Mouse (Mus musculus): ENCODE measurements around the gene Sema4b. TPM values are rescaled to one million over a fixed set of nuclear protein-coding genes. Genes with fewer than 3 reads are reported as not detected.

Sema4b gene
- polyA plus RNA-seq, 1 experiment from 2014 or later, result 11.9 TPM

- Histone ChIP-seq H3K27me3 (ENCODE audit: insufficient read depth, low read length) (no peaks in the 10 kb centered on the region), H3K27ac (ENCODE audit: low read depth) (no peak overlapping the region; the same call in 1 of the 2 replicates), H3K4me1 (ENCODE audit: insufficient read depth) (peaks cover 28% of the 10 kb centered on the region), H3K4me3 (ENCODE audit: low read depth, low read length) (no peak overlapping the region), H3K9me3 (ENCODE audit: low read depth, low read length) (no peaks in the 10 kb centered on the region), H3K4me2 (no peak overlapping the region), H3K36me3 (ENCODE audit: insufficient read depth) (no peaks in the 10 kb centered on the region), H3K9ac (no peak overlapping the region)
- TF ChIP-seq CTCF (IDR thresholded peaks at IDR 0.05; ENCODE audit: low read depth), result no peak
- ATAC-seq (ENCODE audit: insufficient read depth) (no peak), DNase-seq (peak; percentile 55)
- WGBS, result 53% methylated on average over 11 of the region's 11 CpGs
Measured at GRCm38 (mm10) chr7:80189147-80189933, 2.7 kb downstream of the Sema4b start.

DNA sequence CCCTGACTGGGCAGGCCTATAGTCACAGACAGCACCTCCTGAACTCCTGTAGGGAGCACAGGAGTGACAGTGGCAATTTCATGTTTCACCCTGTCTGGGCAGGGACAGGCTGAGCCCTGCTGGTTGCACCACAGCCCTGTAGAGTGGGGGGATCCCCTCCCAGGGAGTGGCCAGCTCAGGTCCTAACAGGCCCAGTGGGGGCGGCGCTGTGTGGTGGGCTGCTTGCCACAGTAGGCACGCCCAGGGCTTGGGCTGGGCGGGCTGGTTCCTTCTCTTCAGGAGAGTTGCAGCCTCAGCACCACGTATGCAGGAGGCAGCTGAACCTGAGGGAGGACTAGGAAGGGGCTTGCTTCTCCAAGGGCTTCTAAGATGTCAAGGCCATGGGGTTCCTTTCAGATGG lies 4.8 kb downstream of the Sema4b start:
- Histone ChIP-seq H3K9ac (no peak overlapping the region), H3K36me3 (ENCODE audit: insufficient read depth) (no peaks in the 10 kb centered on the region), H3K4me2 (no peak overlapping the region), H3K9me3 (ENCODE audit: low read depth, low read length) (no peaks in the 10 kb centered on the region), H3K27ac (ENCODE audit: low read depth) (peak overlapping the region; percentile 77; the same call in 1 of the 2 replicates), H3K27me3 (ENCODE audit: insufficient read depth, low read length) (no peaks in the 10 kb centered on the region), H3K4me1 (ENCODE audit: insufficient read depth) (peaks cover 24% of the 10 kb centered on the region), H3K4me3 (ENCODE audit: low read depth, low read length) (no peak overlapping the region)
- ATAC-seq (ENCODE audit: insufficient read depth) (peak; percentile 16; the same call in 1 of the 2 replicates), DNase-seq (peak; percentile 36)
- no peak for TF ChIP-seq CTCF (IDR thresholded peaks at IDR 0.05; ENCODE audit: low read depth)
- WGBS, result 61% methylated on average over 5 of the region's 5 CpGs

DNA sequence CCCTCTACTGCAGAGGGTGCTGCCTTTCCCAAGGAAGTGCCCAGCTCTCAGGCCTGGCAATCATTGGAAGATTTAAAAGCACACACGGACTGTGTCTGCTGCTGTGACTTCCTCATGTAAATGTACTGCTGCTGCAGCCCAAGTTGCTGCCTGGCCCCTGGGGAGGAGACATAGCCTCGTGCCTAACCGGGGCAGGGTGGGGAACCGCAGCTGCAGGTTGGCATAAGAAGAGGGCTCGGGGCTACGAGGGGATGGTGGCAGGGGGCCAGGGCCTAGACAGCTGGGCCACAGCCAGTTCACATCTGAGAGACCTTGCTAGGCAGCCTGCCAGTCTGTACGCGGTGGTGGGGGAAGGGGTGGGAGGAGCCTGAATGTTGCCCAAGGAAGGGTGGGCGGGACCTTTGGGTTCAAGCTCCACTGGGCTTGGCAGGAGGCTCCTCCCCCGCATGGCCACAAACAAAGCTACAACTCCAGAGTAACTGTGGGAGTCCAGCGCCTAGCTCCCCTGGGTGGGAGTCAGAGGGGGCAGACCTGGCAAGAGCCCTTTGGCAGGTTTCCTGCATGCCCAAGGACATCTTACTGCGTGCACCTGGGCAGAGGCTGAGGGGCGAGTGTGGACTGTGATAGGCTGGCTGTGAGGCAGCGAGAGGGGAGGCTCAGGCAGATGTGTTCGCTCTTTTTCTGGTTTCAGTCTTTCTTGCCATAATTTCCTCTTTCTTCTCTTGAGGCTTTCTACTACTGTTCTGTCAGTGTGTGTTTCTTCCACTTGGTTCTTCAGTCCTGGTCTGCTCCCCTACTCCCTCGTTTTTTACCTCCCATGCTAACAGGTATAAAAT lies 5.8 kb downstream of the Sema4b start:
- peak overlapping the region; percentile 24 for H3K9ac ChIP-seq
- H3K4me1 ChIP-seq (ENCODE audit: insufficient read depth), result peaks cover 24% of the 10 kb centered on the region
- DNase-seq (peak; percentile 93), ATAC-seq (ENCODE audit: insufficient read depth) (peak; percentile 85)
- WGBS, result 11% methylated on average over 16 of the region's 16 CpGs
- TF ChIP-seq CTCF (IDR thresholded peaks at IDR 0.05; ENCODE audit: low read depth), result no peak
- H3K9me3 ChIP-seq (ENCODE audit: low read depth, low read length), result no peaks in the 10 kb centered on the region
- peak overlapping the region; percentile 29 for H3K4me3 ChIP-seq (ENCODE audit: low read depth, low read length)
- no peaks in the 10 kb centered on the region for H3K36me3 ChIP-seq (ENCODE audit: insufficient read depth)
- H3K27ac ChIP-seq (ENCODE audit: low read depth), result peak overlapping the region; percentile 77
- peak overlapping the region; percentile 65 for H3K4me2 ChIP-seq
- no peaks in the 10 kb centered on the region for H3K27me3 ChIP-seq (ENCODE audit: insufficient read depth, low read length)

DNA sequence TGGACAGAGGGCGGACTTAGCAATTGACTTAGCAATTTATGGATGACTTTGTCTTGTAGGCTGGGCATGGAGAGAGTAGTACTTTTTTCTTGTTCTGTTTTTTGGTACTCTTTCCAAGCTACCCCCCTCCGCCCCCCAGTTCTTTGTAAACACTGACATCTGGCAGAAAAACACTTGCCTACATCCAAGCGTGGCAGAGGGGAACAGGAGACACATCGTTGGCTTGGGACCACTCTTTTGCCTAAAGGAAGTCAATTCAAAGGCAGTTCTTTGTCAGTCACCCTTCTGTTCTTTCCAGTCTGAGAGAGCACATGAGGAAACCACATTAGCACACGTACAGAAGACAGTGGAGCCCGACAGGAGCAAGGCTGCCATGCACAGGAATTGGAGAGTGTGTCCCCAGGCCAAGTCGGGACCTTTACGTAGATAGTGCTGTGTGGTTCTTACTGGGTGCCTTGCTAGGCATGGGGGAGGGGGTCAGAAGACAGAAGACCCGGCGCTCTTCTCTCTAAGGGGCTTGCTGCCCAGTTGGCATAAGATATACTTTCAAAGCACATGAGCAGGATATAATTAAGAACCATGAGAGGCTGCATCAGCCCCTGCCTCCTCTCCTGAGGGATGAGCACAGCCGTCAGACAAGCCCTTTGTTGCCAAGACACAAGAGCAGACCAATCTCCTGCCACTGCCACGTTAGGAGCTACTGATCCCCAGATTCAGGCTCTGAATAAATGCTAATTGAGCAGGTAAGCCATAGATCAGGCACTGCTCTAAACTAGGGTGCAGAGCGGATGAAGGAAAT lies 7.5 kb downstream of the Sema4b start:
- 0 out of 2 replicates have a peak overlapping the region, but pooled peaks have one; percentile 25 for H3K27ac ChIP-seq (ENCODE audit: low read depth)
- 67% methylated on average over 13 of the region's 13 CpGs for WGBS

GRCm38 (mm10) chr7:80195146-80195545 lies 8.5 kb downstream of the Sema4b start:
- H3K4me1 ChIP-seq (ENCODE audit: insufficient read depth), result peaks cover 29% of the 10 kb centered on the region
- 90% methylated on average over 5 of the region's 5 CpGs for WGBS
- no peak for TF ChIP-seq CTCF (IDR thresholded peaks at IDR 0.05; ENCODE audit: low read depth)

More for the DNA sequence above, 7.5 kb downstream of the Sema4b start:
- no peaks in the 10 kb centered on the region for H3K27me3 ChIP-seq (ENCODE audit: insufficient read depth, low read length)
- H3K4me1 ChIP-seq (ENCODE audit: insufficient read depth), result peaks cover 22% of the 10 kb centered on the region
- H3K4me3 ChIP-seq (ENCODE audit: low read depth, low read length), result no peak overlapping the region
- no peak overlapping the region for H3K9ac ChIP-seq
- DNase-seq (peak; percentile 24), ATAC-seq (ENCODE audit: insufficient read depth) (no peak)
- no peak for TF ChIP-seq CTCF (IDR thresholded peaks at IDR 0.05; ENCODE audit: low read depth)
- no peak overlapping the region for H3K4me2 ChIP-seq
- no peaks in the 10 kb centered on the region for H3K9me3 ChIP-seq (ENCODE audit: low read depth, low read length)
- H3K36me3 ChIP-seq (ENCODE audit: insufficient read depth), result no peaks in the 10 kb centered on the region

DNA sequence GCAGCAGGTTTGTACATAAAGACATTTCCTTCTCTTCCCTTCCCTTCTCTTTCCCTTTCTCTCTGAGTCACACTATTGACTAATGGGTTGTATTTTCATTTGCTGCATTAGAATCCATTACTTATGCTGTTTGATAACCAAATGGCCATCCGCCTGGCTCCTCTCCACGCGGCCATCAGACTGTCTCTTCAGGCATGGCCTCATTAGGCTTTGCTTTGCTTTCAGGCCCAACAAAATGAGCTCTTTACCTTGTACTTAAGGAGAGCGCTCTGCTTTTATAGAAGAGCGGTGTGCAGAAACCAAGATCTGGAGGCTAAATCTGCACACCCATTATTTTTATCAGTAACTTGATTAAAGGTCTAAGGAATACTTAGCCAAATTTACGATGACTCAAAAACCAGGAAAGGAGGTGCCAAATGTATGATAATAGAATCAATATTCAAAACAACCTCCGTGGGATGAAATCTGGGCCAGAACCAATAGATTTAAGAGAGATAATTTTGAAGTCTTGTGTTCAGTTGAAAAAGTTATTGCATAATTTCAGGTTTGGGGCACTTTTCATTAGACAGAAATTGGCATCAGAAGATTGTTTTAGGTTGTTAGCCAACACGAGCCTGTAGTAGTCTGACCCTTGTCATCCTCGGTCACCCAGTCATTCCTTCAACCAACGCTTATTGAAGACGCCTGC lies 9.1 kb downstream of the Sema4b start:
- H3K27ac ChIP-seq (ENCODE audit: low read depth), result no peak overlapping the region
- no peak overlapping the region for H3K9ac ChIP-seq
- 78% methylated on average over 10 of the region's 11 CpGs for WGBS
- H3K4me2 ChIP-seq, result no peak overlapping the region
- peaks cover 29% of the 10 kb centered on the region for H3K4me1 ChIP-seq (ENCODE audit: insufficient read depth)
- no peaks in the 10 kb centered on the region for H3K36me3 ChIP-seq (ENCODE audit: insufficient read depth)
- DNase-seq (no peak), ATAC-seq (ENCODE audit: insufficient read depth) (no peak)
- H3K9me3 ChIP-seq (ENCODE audit: low read depth, low read length), result no peaks in the 10 kb centered on the region
- no peaks in the 10 kb centered on the region for H3K27me3 ChIP-seq (ENCODE audit: insufficient read depth, low read length)
- no peak for TF ChIP-seq CTCF (IDR thresholded peaks at IDR 0.05; ENCODE audit: low read depth)
- H3K4me3 ChIP-seq (ENCODE audit: low read depth, low read length), result no peak overlapping the region

More at GRCm38 (mm10) chr7:80195146-80195545, 8.5 kb downstream of the Sema4b start:
- ATAC-seq (ENCODE audit: insufficient read depth) (no peak), DNase-seq (no peak)
- Histone ChIP-seq H3K9ac (no peak overlapping the region), H3K4me3 (ENCODE audit: low read depth, low read length) (no peak overlapping the region), H3K9me3 (ENCODE audit: low read depth, low read length) (no peaks in the 10 kb centered on the region), H3K27ac (ENCODE audit: low read depth) (no peak overlapping the region), H3K36me3 (ENCODE audit: insufficient read depth) (no peaks in the 10 kb centered on the region), H3K27me3 (ENCODE audit: insufficient read depth, low read length) (no peaks in the 10 kb centered on the region), H3K4me2 (no peak overlapping the region)
